Mouse (Mus musculus) neural tube, embryonic 14.5 days (tissue): ENCODE results near the gene Acyp1. TPM values are rescaled to one million over a fixed set of nuclear protein-coding genes. Genes with fewer than 3 reads are reported as not detected.
"Not testable (repeated sequence)": the region's sequence is repeated elsewhere in the genome, so short reads cannot be mapped to it uniquely, and the experiment has no call there.

Source experiments
- ATAC-seq: fragments of 200-750 bp; cut with Nextera tagmentation; 2 replicates; pipeline ENCODE4 v1.8.0; 2017; ENCODE audit warnings: low read depth, mild to moderate bottlenecking, moderate TSS enrichment, moderate library complexity
- H3K27ac ChIP-seq: fragments of 300-500 bp; sonication (generic); 2 replicates; pipeline ENCODE4 v1.5.1; 2014; ENCODE audit warnings: low read depth, mild to moderate bottlenecking, control low read depth, low read length, moderate library complexity, mixed read lengths
- H3K27me3 ChIP-seq: fragments of 300-500 bp; sonication (generic); 2 replicates; pipeline ENCODE4 v1.6.1; 2014; ENCODE audit warnings: low read length; ENCODE audit not compliant: control insufficient read depth, insufficient read depth
- H3K36me3 ChIP-seq: fragments of 300-500 bp; sonication (generic); 2 replicates; pipeline ENCODE4 v1.6.1; 2014; ENCODE audit warnings: low read length, mixed read lengths; ENCODE audit not compliant: control insufficient read depth, insufficient read depth
- H3K4me1 ChIP-seq: fragments of 300-500 bp; sonication (generic); 2 replicates; pipeline ENCODE4 v1.6.1; 2014; ENCODE audit warnings: low read length; ENCODE audit not compliant: control insufficient read depth, insufficient read depth
- H3K4me2 ChIP-seq: fragments of 300-500 bp; sonication (generic); 2 replicates; pipeline ENCODE4 v1.6.1; 2014; ENCODE audit warnings: mild to moderate bottlenecking, low read depth, low read length, control low read depth
- H3K4me3 ChIP-seq: fragments of 300-500 bp; sonication (generic); 2 replicates; pipeline ENCODE4 v1.5.1; 2014; ENCODE audit warnings: low read depth, low read length, control low read depth, mixed read lengths
- H3K9ac ChIP-seq: fragments of 300-500 bp; sonication (generic); replicated peaks from 2 replicates; pipeline ENCODE4 v1.6.1; 2014; ENCODE audit warnings: low read depth, mild to moderate bottlenecking, control low read depth, low read length, mixed read lengths
- H3K9me3 ChIP-seq: fragments of 300-500 bp; sonication (generic); 2 replicates; pipeline ENCODE4 v1.6.1; 2016; ENCODE audit warnings: low read length; ENCODE audit not compliant: control insufficient read depth
- WGBS: fragments of 180-500 bp; shearing (Covaris S2); extraction: QIAGEN DNeasy Blood & Tissue Kit; methylation state at CpG from one replicate; pipeline ENCODE4 v1.1.7; 2014; 5-methylcytosine and 5-hydroxymethylcytosine counted together
- polyA plus RNA-seq: library from polyadenylated mRNA; unstranded; fragments of >200 nt; fragmentation: Nextera tagmentation; extraction: Ambion mirVana; gene quantifications from 2 replicates; pipeline ENCODE4 v1.2.1, GENCODE M21; 2014

Gene Acyp1
- polyA plus RNA-seq, 1 experiment from 2014 or later, result 55.7 TPM

DNA sequence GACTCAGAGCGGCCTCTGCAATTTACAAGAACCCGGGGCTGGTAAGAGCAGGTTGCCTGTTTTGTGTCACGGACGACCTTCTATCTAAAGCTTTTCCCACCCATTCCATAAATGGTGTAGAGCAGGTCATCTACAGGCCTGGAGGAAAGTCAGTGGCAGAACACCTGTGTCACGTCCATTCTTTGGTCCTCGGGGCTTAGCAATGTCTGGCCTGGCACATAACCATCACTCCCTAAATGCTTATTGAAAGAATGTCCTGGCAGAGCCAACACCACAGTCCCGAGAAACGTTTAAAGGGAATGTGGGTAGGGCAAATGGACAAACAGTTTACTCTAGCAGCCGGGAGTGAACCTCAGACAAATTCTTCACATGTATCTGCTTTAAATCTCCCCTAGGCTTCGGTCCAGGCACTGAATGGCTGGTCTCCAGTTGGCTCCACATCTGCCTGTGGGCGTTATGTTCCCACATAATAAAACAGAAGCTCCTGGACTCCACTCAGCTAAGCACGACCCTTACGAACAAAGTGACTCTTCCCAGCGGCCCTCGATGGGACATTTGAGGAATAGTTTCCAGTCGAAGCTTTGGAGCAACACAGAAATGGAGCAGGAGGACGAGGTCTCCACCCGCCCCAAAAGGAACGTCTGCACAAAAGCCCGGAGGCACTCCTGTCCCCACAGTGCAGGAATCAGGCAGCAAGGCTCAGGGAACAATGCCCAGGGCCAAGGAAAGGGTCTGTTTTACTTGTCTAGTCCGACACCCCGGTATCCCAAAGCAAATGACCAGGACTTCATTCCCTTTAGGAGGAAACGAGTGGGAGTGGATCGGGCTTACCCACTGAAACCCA is 1.1 kb upstream of the Acyp1 start:
- no peak for ATAC-seq
- 0 out of 2 replicates have a peak, but pooled peaks cover 5% of the 10 kb centered on the region for H3K4me1 ChIP-seq
- no peaks in the 10 kb centered on the region for H3K9me3 ChIP-seq
- WGBS, result 58% methylated on average over 24 of the region's 24 CpGs
- H3K9ac ChIP-seq, result no peak overlapping the region
- peak overlapping the region; percentile 37 for H3K4me3 ChIP-seq
- no peaks in the 10 kb centered on the region for H3K27me3 ChIP-seq
- H3K36me3 ChIP-seq, result no peaks in the 10 kb centered on the region
- no peak overlapping the region for H3K27ac ChIP-seq
- peak overlapping the region; percentile 73 for H3K4me2 ChIP-seq

DNA sequence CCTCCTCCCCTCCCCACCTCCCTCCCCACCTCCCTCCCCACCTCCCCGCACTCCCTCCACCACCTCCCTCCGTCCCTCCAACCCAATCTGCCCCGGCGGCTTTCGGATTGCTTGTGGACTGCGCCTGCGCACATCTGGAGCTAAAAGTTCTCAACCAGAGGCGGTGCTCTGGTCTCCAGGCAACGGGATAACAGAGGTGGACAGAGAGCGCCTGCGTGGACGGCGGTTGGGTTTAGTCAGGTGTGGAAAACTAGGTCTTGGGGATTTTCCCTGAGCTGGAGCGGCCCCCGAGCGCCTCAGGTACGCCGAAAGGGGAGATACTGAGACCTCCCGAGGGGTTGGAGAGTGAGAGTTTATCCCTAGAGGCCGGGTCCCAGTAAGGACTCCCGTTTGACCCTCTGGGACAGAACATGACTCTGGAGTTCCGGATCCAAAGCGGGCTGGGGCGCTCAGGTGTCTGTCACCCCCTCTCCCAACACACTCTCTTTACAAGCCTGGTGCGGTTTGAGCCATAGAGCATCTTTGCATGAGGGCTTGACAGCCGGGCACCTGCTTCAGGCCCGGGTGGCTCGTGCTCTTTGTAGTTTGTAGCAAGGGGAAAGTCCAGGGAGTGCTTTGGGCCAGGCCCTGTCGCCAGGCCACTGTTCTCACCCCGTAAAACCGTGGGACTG is 383 bp upstream of the Acyp1 start, which contains the start of gene Zc2hc1c:
Gene Zc2hc1c (plus strand): TSS at position 106 of the 671 bp plus-strand sequence.
- Histone ChIP-seq H3K4me1 (0 out of 2 replicates have a peak, but pooled peaks cover 5% of the 10 kb centered on the region), H3K9ac (peak within 1 kb of the TSS; percentile 53), H3K4me3 (peak within 1 kb of the TSS; percentile 37), H3K27me3 (no peaks in the 10 kb centered on the region), H3K27ac (no peak within 1 kb of the TSS), H3K36me3 (no peaks in the 10 kb centered on the region), H3K9me3 (no peaks in the 10 kb centered on the region), H3K4me2 (peak within 1 kb of the TSS; percentile 73)
- WGBS, result 4% methylated on average over 30 of the region's 31 CpGs
- peak; percentile 95 for ATAC-seq

DNA sequence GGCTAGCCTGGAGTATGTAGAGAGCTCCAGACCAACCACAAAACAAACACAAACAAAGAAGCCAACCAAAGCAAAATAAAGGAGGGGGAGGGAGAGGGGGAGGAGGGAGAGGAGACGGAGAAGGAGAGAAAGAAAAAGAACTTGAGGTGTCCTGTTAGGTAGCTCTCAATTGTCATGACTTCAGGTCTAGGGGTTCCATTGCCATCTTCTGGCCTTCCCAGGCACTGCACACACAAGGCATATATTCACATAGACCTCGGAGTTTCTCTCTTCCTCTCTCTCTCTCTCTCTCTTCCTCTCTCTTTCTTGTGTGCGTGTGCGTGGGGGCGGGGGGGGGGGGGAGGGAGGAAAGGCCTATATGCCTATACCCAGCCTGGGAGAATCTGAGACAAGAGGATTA is 1.3 kb downstream of the Acyp1 start:
- Histone ChIP-seq H3K9me3 (no peaks in the 10 kb centered on the region), H3K4me3 (no peak overlapping the region), H3K9ac (no peak overlapping the region), H3K27me3 (no peaks in the 10 kb centered on the region), H3K4me1 (0 out of 2 replicates have a peak, but pooled peaks cover 5% of the 10 kb centered on the region), H3K36me3 (no peaks in the 10 kb centered on the region), H3K4me2 (no peak overlapping the region), H3K27ac (no peak overlapping the region)
- WGBS, result 34% methylated on average over 3 of the region's 5 CpGs
- no peak for ATAC-seq

DNA sequence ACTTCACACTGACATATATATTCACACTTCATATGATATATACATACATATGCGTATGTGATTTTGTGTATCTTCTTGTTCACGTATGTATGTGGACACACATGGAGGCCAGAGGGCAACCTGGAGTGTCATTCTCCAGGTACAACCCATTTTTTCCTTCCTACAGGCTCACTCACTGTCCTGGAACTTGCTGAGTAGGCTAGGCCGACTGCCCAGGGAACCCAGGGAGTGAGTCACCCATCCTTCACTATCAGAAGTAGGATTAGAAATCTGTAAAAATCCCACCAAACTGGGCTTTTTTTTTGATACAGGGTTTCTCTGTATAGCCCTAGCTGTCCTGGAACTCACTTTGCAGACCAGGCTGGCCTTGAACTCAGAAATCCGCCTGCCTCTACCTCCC is 3.2 kb downstream of the Acyp1 start:
- H3K9ac ChIP-seq, result no peak overlapping the region
- 0 out of 2 replicates have a peak, but pooled peaks cover 5% of the 10 kb centered on the region for H3K4me1 ChIP-seq
- no peaks in the 10 kb centered on the region for H3K9me3 ChIP-seq
- 91% methylated on average over 4 of the region's 4 CpGs for WGBS
- H3K4me3 ChIP-seq, result no peak overlapping the region
- H3K4me2 ChIP-seq, result no peak overlapping the region
- ATAC-seq, result no peak
- no peak overlapping the region for H3K27ac ChIP-seq
- no peaks in the 10 kb centered on the region for H3K36me3 ChIP-seq
- H3K27me3 ChIP-seq, result no peaks in the 10 kb centered on the region

DNA sequence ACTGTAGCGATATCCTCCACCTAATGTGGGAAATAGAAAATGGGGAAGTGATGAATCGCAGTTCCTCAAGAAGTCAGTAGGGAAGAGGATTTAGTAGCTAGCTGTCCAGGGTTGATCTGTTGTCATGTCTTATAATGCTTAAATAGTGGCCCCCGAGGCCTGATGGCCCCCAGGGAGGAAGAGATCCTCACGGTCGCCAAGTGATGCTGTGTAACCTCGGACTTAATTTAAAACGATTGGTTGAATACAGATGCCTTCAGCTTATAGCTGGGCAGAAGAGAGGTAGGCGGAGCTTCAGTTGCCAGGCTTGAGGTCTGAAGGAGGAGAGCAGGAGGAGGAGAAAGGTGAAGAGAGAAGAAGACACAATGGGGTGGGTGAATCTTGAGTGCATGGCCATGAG is 3.9 kb downstream of the Acyp1 start:
- no peak overlapping the region for H3K4me2 ChIP-seq
- H3K9ac ChIP-seq, result no peak overlapping the region
- H3K4me1 ChIP-seq, result peaks cover 10% of the 10 kb centered on the region
- no peaks in the 10 kb centered on the region for H3K9me3 ChIP-seq
- no peak for ATAC-seq
- no peak overlapping the region for H3K27ac ChIP-seq
- no peaks in the 10 kb centered on the region for H3K36me3 ChIP-seq
- H3K27me3 ChIP-seq, result no peaks in the 10 kb centered on the region
- 72% methylated on average over 8 of the region's 8 CpGs for WGBS
- H3K4me3 ChIP-seq, result no peak overlapping the region

DNA sequence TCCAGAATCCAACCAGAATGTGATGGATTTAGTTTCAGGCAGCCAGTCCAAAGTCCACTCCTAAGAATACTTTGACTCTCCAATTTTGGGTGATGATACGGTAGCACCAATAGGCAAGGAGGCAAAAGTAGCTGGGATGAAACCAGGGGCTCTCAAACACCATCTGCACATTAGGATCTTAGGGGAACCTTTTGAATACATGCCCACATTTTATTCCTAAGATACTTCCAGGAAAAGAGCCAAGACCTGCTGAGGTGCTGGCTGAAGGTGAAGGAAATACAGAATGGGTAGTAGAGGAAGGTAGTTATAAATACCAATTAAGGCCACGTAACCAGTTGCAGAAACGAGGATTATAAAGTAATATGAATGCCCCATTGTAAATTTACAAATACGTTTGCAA is 6.5 kb downstream of the Acyp1 start:
- not testable (repeated sequence) for H3K27ac ChIP-seq, ATAC-seq
- 89% methylated on average over 1 of the region's 4 CpGs for WGBS

DNA sequence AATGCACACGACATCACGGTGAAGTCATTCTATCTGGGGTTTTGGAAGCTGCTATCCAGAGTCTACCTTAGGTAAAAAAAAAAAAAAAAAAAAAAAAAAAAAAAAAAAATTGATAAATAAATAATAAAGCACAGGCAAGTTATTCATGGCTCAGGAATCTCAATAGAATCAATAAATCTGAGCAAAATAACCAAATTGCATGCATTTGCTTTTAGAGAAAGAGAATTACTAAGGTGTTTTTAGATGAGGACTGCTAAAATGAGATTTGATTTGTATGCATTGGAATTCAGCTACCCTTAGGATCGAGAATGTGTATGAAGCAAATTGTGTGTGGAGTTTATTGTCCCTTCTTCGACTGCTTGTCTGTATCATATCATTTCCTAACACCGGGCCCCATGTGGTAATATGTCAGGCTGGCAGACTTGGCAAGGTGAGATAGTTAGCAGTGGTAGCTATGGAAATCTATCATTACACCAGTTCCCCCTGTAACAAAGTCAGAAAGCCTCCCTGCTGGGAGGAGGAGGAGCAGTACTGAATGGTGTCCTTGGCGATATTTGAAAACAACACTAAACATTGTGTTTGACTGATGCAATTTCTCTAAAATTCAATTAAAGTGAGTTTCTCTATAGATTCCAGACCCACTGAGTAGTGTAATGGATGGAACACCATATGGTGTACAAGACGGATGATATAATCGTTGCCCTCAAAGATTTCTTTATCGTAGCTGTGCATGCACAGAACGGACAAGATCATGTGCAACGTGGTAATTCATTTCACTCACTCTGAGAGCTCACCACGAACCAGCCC is 7.2 kb downstream of the Acyp1 start:
- H3K9me3 ChIP-seq, result no peaks in the 10 kb centered on the region
- H3K36me3 ChIP-seq, result no peaks in the 10 kb centered on the region
- H3K4me1 ChIP-seq, result peaks cover 7% of the 10 kb centered on the region
- H3K27me3 ChIP-seq, result no peaks in the 10 kb centered on the region
- no peak overlapping the region for H3K9ac ChIP-seq
- H3K27ac ChIP-seq, result no peak overlapping the region
- no peak for ATAC-seq
- 65% methylated on average over 12 of the region's 12 CpGs for WGBS
- peak overlapping the region; percentile 47 for H3K4me2 ChIP-seq
- peak overlapping the region; percentile 70; the same call in 1 of the 2 replicates for H3K4me3 ChIP-seq

More for the DNA sequence above, 6.5 kb downstream of the Acyp1 start:
- H3K4me1 ChIP-seq, H3K4me3 ChIP-seq, H3K36me3 ChIP-seq, H3K27me3 ChIP-seq, H3K9me3 ChIP-seq, H3K9ac ChIP-seq, H3K4me2 ChIP-seq: not testable (repeated sequence)

DNA sequence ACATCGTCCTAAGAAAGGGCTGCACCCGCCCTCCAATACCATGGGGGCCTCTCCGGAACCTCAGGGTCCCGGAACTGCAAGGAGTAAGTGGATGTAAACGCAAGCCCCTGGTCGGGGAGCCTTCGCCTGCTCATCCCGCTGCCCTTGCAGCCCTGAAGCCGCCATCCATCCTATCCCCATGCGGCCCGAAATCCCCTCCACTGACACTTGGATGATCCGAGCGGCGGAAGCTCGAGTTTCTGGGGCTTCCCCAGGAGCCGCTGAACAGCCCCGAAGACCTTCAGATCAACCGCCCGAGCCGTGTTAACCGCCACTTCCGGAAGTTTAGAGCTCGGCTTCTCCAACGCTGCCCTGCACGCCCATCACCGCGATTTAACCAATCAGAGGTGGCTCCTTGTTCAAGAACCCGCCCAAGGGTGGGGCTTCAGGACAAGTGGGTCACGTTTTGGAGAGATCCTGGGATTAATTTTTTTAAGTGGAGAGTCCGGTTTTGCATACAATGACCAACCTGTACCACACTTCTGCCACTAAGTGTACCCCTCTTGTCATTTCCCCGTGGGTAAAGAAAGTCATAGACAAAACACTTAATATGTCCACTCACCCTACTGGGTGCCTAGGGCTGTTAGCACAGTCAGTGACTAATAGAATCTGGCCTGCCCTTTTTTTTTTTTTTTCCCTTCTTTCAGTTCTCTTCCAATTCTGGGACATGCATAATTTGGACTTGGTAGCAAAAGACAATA is 8.0 kb downstream of the Acyp1 start:
- peak overlapping the region; percentile 70 for H3K4me3 ChIP-seq
- H3K27me3 ChIP-seq, result no peaks in the 10 kb centered on the region
- peak overlapping the region; percentile 76 for H3K9ac ChIP-seq
- H3K4me1 ChIP-seq, result peaks cover 7% of the 10 kb centered on the region
- peak overlapping the region; percentile 72 for H3K27ac ChIP-seq
- H3K9me3 ChIP-seq, result no peaks in the 10 kb centered on the region
- H3K36me3 ChIP-seq, result 0 out of 2 replicates have a peak, but pooled peaks cover 2% of the 10 kb centered on the region
- ATAC-seq, result peak; percentile 97
- WGBS, result under 1% methylated on average over 31 of the region's 31 CpGs
- peak overlapping the region; percentile 92 for H3K4me2 ChIP-seq
